Mouse (Mus musculus) left cerebral cortex, adult 18-20 months (tissue): Measurements from ENCODE around the gene Ntn1. TPM values are rescaled to one million over a fixed set of nuclear protein-coding genes. Genes with fewer than 3 reads are reported as not detected.

Experiments used
- DNase-seq, 2 experiments: peaks; one replicate each; pipeline ENCODE4 v3.0.0; 2021 to 2022; ENCODE audit warnings: low spot score in 2 of 2, mixed read lengths in 1 of 2
- total RNA-seq, 2 experiments: library from RNA; stranded (reverse); gene quantifications; 2 replicates each; pipeline ENCODE4 v1.2.3; 2021

Gene Ntn1
- total RNA-seq, 2 experiments from 2014 or later = 6.2 to 7.6 TPM

- DNase-seq = no peak
Observed at GRCm38 (mm10) chr11:68339856-68340255, 60.8 kb downstream of the Ntn1 start.

- no peak for DNase-seq
Observed at GRCm38 (mm10) chr11:68339331-68339730, 61.3 kb downstream of the Ntn1 start.

- DNase-seq = no peak
Observed at GRCm38 (mm10) chr11:68331676-68332265, 68.9 kb downstream of the Ntn1 start.

GRCm38 (mm10) chr11:68331117-68331437 lies 69.5 kb downstream of the Ntn1 start:
- no peak for DNase-seq

GRCm38 (mm10) chr11:68330398-68331116 lies 70.1 kb downstream of the Ntn1 start:
- no peak for DNase-seq

- DNase-seq = no peak
Observed at GRCm38 (mm10) chr11:68324863-68325262, 75.8 kb downstream of the Ntn1 start.

- DNase-seq = no peak
Observed at GRCm38 (mm10) chr11:68321417-68321816, 79.2 kb downstream of the Ntn1 start.

GRCm38 (mm10) chr11:68315551-68316130 lies 85.0 kb downstream of the Ntn1 start:
- no peak for DNase-seq

GRCm38 (mm10) chr11:68313861-68314260 lies 86.8 kb downstream of the Ntn1 start:
- no peak for DNase-seq

GRCm38 (mm10) chr11:68313065-68313464 lies 87.6 kb downstream of the Ntn1 start:
- no peak for DNase-seq

GRCm38 (mm10) chr11:68308911-68309580 lies 91.6 kb downstream of the Ntn1 start:
- DNase-seq = no peak

GRCm38 (mm10) chr11:68305997-68306396 lies 94.6 kb downstream of the Ntn1 start:
- DNase-seq = no peak

GRCm38 (mm10) chr11:68302323-68302722 lies 98.3 kb downstream of the Ntn1 start:
- no peak for DNase-seq

GRCm38 (mm10) chr11:68301660-68302059 lies 99.0 kb downstream of the Ntn1 start:
- DNase-seq = no peak

GRCm38 (mm10) chr11:68295474-68295873 lies 105.1 kb downstream of the Ntn1 start:
- DNase-seq = no peak

GRCm38 (mm10) chr11:68290631-68291030 lies 110.0 kb downstream of the Ntn1 start:
- no peak for DNase-seq

GRCm38 (mm10) chr11:68287331-68287730 lies 113.3 kb downstream of the Ntn1 start:
- no peak for DNase-seq

GRCm38 (mm10) chr11:68286142-68286808 lies 114.3 kb downstream of the Ntn1 start:
- DNase-seq = no peak

GRCm38 (mm10) chr11:68285754-68286141 lies 114.9 kb downstream of the Ntn1 start:
- no peak for DNase-seq

GRCm38 (mm10) chr11:68280001-68280510 lies 120.6 kb downstream of the Ntn1 start:
- DNase-seq = no peak

GRCm38 (mm10) chr11:68276945-68277344 lies 123.7 kb downstream of the Ntn1 start:
- no peak for DNase-seq
